Mouse (Mus musculus) olfactory bulb, adult 2 months (tissue): ENCODE results near the gene Slc9a8.

ENCODE experiments used
- CTCF ChIP-seq: fragments of 200-500 bp; IDR thresholded peaks from 2 replicates; pipeline ENCODE4 v1.5.1; 2012; ENCODE audit warnings: low read depth, mild to moderate bottlenecking, low read length, moderate library complexity; ENCODE audit not compliant: insufficient read depth
- POLR2A ChIP-seq: fragments of 200-500 bp; IDR thresholded peaks from 2 replicates; pipeline ENCODE4 v1.6.1; 2012; ENCODE audit warnings: mild to moderate bottlenecking, low read depth, low read length, moderate library complexity; ENCODE audit not compliant: insufficient read depth

- TF ChIP-seq CTCF (no peak), POLR2A (no peak)
Observed at GRCm38 (mm10) chr2:167422150-167422470, 598 bp downstream of the Slc9a8 start.
